Mouse (Mus musculus) layer of hippocampus, adult 9-10 months (tissue): Measurements from ENCODE around the gene Gsto2.

Experiments used
- DNase-seq: peaks from one replicate; pipeline ENCODE4 v3.0.0; 2022; ENCODE audit warnings: low spot score

The Gsto2 gene

DNA sequence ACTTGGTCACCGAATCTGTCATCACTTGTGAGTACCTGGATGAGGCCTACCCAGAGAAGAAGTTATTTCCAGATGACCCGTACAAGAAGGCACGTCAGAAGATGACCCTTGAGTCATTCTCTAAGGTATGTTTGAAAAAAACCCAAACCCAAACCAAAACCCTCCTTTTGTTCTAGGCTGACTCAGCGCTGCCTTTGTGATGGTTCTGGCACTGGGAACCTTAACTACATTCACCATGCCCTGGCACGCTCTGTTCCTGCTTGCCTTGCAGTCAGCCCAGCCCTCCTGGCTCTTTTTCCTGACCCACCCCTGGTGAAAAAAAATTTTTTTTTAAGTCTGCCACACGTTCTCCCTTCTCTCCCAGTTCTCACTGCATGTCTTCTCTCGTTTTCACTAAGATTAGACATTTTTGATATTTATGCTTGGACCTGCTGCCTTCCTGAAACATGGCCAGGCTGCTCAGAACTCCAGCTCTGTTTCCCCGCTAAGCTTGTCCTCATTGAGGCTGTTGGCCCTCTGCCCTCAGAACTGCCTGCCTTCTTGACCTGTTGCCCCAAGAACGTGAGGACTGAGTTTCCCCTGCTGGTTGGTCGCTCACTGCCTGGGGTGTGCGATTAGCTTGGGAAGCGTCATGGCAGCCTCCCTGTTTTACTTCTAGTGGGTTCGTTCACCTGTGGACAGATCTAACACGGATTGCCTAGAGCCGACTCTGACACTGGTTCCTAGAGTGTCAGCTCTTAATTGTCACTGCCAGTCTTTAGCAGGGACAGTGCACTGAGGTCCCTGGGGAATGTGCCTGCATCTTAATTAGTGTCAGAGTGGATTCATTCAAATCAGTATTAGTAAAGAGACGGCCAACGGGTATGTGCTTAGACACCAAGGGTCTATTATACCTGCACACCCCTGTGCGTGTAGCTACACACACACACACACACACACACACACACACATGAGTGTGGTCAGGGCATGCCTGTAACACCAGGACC lies 7.1 kb upstream of the Gsto2 start:
- no peak for DNase-seq

DNA sequence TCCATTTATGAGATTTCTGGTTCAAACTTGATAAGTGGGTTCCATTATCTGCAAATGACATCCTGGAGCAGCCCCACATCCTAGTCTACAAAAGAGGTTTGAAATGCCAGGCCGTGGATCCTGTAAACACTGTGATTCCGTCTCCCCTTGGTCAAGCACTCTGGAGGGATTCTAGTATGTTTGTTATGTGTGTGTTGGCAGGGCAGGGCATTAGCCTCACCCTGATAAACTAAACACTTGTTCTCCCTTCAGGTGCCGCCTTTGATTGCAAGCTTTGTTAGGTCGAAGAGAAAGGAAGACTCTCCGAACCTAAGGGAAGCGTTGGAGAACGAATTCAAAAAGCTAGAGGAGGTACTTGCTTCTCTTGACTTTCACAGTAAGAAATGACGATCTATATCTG lies 6.2 kb upstream of the Gsto2 start:
- no peak for DNase-seq

GRCm38 (mm10) chr19:47862581-47862980 lies 2.8 kb upstream of the Gsto2 start:
- no peak for DNase-seq

DNA sequence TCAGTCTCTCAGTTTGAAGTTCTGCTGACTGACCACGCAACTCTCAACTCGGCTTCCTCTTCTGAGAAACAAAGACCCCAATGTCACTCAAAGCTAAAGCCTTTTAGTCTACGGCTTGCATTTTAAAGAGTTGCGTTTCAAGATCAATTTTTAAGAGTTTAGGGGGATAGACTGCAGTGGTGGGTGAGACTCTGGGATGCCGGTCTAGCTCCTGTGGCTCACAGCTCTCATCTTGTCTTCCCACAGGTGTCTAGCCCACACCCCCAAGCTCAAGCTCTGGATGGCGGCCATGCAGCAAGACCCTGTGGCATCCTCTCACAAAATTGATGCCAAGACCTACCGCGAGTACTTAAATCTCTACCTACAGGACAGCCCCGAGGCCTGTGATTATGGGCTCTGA lies 1.3 kb upstream of the Gsto2 start:
- DNase-seq = no peak

GRCm38 (mm10) chr19:47864721-47865120 lies 613 bp upstream of the Gsto2 start:
- DNase-seq = no peak

DNA sequence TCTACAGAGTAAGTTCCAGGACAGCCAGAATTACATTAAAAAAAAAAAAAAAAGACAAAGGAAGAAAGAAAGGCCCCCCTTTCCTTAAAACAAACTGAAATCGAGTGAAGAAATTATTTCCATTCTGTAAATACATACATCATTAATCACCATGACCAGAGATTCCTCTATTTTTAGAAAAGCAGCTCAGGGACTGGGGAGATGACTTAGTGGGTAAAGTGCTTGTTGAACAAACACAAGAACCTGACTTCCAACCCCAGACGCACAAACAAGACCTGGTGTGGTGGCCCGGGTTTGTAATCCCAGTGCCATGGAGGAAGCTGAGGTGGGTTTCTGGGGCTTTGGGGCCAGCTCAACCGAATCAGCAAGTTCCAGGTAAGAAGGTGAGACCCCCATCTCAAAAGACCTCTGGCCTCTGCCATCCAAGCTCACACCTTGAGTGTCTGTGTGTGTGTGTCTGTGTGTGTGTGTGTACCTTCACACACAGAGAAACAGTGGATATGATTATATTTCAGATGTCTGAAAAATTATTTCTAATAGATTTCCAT lies 2.4 kb downstream of the Gsto2 start:
- DNase-seq = no peak

DNA sequence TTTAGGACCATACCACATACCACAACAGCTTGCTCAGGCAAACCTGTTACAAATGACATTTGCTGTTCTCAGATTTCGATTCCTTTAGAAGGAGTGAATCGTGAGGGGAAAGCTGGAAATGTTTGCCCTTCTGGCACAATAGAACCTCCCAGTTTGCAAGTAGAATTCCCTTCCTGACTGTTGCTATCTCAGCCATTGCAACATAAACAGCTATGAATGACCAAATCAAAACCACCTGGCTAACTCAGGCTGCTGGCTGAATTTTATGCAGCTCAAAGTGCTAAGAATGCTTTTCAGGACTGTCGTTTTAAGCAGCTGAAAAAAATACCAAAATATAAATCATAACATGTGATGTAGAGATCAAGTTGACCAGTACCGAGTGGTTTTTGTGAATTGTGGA lies 3.6 kb downstream of the Gsto2 start:
- DNase-seq = no peak

GRCm38 (mm10) chr19:47869516-47869915 lies 4.2 kb downstream of the Gsto2 start:
- DNase-seq = no peak

GRCm38 (mm10) chr19:47870102-47870666 lies 4.8 kb downstream of the Gsto2 start:
- no peak for DNase-seq

DNA sequence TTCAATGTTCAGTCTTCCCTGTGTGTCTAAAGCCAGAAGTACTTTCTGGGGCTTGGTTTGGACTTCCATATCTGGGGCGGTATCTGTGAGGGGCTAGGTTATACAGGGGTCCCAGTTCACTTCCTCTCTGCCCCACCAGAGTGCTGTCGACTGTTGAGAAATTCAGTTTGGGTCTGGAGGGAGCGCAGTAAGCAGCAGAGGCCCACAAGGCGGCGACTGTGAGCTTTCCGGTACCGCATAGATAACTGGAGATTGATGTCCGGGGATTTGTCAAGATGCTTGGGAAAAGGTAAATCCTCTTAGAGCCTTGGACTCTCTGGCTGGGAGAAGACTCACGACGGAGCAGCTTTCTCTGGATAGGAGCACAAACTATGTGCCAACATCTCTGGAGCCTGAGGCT lies 6.2 kb downstream of the Gsto2 start:
- DNase-seq = no peak

DNA sequence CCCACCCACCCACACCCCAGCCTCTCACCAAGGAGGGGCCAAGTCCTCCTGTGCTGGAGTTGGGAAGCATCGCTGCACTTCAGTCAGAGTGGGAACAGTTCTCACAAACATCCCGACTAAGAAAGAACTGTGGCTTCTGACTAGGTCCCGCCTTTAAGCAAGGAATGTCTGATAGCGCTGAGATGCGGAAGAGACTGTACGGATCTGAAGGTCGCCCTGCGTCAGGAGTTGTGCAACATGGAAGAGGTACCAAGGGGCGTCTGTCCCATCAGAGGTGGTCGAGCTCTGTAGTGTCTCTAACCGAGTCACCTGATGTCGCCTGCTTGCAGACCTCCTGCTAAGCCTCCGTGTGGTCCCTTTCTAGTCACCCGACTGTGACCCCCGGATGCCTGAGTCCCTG lies 10.9 kb downstream of the Gsto2 start:
- no peak for DNase-seq

- DNase-seq = no peak
Measured at GRCm38 (mm10) chr19:47881538-47881937, 16.2 kb downstream of the Gsto2 start.

GRCm38 (mm10) chr19:47882151-47882881 lies 17.0 kb downstream of the Gsto2 start:
- DNase-seq = peak; percentile 43

- DNase-seq = no peak
Measured at GRCm38 (mm10) chr19:47882882-47883254, 17.5 kb downstream of the Gsto2 start.

DNA sequence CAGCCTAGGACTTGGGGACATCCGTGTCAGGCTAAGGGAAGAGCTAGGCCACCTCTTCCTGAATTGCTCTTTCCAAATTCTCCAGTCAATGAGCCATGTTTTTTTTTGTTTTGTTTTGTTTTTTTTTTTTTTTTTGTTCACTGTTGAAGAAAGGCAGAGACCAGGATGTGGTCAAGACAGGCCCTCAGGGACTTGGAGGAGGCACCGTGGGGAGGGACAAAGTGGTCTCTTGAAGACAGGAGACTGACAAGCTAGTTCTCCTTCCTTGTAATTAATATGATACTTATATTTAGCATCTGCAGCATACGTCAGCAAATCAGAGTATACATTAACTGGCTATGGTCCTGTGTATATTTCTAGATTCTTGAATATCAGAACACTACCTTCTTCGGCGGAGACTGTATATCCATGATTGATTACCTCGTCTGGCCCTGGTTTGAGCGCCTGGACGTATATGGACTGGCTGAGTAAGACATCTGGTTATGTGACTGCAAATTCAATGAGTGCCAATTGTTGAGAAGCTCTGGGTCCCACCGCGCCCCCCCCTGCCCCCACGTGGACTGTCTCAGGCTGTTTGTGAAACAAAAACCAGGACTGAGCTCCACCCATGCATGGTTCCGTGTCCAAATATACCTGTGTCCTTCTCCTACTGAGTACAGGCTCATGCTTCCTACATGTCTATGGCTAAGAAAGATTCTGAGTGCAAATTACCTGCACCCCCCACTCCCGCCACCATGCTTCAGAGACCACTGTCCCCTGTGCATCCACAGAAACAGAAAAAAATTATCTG lies 19.2 kb downstream of the Gsto2 start:
- DNase-seq = no peak

- no peak for DNase-seq
Measured at GRCm38 (mm10) chr19:47885191-47885743, 19.9 kb downstream of the Gsto2 start.

- DNase-seq = no peak
Measured at GRCm38 (mm10) chr19:47885886-47886285, 20.6 kb downstream of the Gsto2 start.

- no peak for DNase-seq
Measured at GRCm38 (mm10) chr19:47886617-47887016, 21.3 kb downstream of the Gsto2 start.

DNA sequence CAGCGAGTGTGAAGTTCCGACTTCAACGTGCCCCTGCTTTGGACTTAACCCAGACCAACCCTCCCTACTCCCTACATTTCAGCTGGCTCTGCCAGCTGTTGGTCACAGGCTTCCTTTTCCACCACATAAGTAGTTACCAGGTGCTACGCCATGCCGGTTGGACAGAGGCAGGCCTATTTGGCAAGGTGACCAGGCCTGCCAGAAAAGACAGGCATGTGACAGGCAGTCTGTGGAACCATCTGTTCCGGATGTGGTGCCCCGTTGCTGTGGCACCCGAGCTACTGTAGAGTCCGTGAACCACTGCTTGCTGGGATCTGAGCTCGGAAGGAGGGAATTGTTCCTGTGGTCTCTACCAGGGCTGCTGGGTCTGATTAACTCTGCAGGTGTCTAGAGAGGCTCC lies 22.1 kb downstream of the Gsto2 start:
- peak; percentile 25 for DNase-seq

DNA sequence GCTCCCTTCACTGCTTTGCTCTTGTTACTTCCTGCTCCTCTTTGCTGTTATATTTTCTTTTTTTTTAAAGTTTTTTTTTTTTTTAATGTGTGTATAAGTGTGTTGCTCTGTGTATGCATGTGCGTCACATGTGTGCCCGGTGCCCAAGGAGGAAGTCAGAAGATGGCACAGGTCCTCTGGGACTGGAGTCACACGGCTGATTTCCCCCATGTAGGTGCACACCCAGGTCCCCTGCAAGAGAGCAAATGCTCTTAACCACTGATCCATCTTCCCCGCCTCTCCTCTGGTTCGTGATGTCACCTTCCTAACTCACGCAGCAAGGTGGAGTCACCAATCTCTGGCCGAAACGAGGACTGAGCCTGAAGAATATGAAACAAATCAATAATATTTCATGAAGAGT lies 22.7 kb downstream of the Gsto2 start:
- DNase-seq = no peak

DNA sequence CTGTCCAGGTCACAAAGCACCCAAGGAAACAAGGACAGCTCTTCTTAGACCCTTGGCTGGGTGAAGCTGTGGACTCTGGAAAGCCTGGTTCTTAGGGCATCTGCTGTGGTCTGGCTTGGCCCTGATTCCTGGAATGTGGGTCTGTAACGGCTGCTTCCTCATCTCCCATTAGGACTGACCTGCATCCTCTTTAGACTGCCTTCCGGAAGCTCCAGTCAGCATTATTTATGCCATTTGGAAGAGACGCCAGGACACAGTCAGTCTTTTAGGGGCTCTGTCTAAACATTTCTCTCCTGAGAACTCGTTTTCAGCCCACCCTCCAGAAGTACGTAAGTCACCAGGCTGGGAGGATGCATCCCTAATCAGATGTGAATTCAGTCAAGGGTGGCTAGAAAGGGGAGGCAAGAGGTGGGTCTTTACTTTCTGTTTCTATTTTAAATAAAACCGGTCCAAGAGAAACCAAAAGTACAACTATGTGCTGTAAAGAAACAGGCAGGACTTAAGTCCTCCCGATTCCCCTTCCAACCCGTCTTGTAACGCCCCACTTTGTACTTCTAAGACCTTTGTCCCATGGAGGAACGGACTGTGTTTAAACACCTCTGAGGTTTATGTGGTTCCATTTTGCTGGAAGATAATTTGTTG lies 25.3 kb downstream of the Gsto2 start:
- DNase-seq = no peak
